In genomic region chr15:82046246-82046891, GRCm38 (mm10) we compare ENCODE assay signal across 9 mouse cellular contexts. TPM values are rescaled to one million over a fixed set of nuclear protein-coding genes. Genes with fewer than 3 reads are reported as not detected.
DNase-seq lines count a peak whose midpoint lies in the region; ATAC-seq and TF ChIP-seq lines count a peak whose summit lies in the region.
"Had no signal": no experiment of that assay in that cellular context is flagged by ENCODE, and none has a peak within 500 bp of the region (broad histone marks: within the 10 kb centered on the region; RNA-seq: fewer than 3 reads in every experiment).

No protein-coding gene starts in this region.

- ATAC-seq in lung, embryonic 14.5 days (ENCODE audit: insufficient read depth) = peak; percentile 26; the same call in 1 of the 2 replicates
- no peak for ATAC-seq in embryonic facial prominence, embryonic 15.5 days (ENCODE audit: insufficient number of reproducible peaks, low FRiP score, low TSS enrichment, low read depth)

- H3K27me3 ChIP-seq in lung, embryonic 14.5 days (ENCODE audit: insufficient read depth, low read length) = no peaks in the 10 kb centered on the region
- no peaks in the 10 kb centered on the region for H3K27me3 ChIP-seq in embryonic facial prominence, embryonic 15.5 days
- H3K27me3 ChIP-seq in kidney, adult 2 months (replicated peaks; ENCODE audit: control insufficient read depth, insufficient read depth, low read length) = no peaks in the 10 kb centered on the region

- peak overlapping the region; percentile 98 for H3K9ac ChIP-seq in lung, embryonic 14.5 days
- peak overlapping the region; percentile 99 for H3K9ac ChIP-seq in embryonic facial prominence, embryonic 15.5 days

- peaks cover 20% of the 10 kb centered on the region for H3K36me3 ChIP-seq in lung, embryonic 14.5 days (ENCODE audit: insufficient read depth)
- peaks cover 19% of the 10 kb centered on the region for H3K36me3 ChIP-seq in embryonic facial prominence, embryonic 15.5 days
- peaks cover 2% of the 10 kb centered on the region for H3K36me3 ChIP-seq in kidney, adult 2 months (ENCODE audit: control insufficient read depth, insufficient read depth, low read length)
- H3K36me3 ChIP-seq in macrophage (ENCODE audit: inconsistent target) = peaks cover 4% of the 10 kb centered on the region; the same call in 1 of the 2 replicates

- peak overlapping the region; percentile 84 for H3K4me2 ChIP-seq in lung, embryonic 14.5 days
- H3K4me2 ChIP-seq in embryonic facial prominence, embryonic 15.5 days (replicated peaks) = peak overlapping the region; percentile 83

- H3K79me2 ChIP-seq in macrophage (ENCODE audit: inconsistent target) = peaks cover 49% of the 10 kb centered on the region

- H3K4me1 ChIP-seq in lung, embryonic 14.5 days (ENCODE audit: insufficient read depth) = no peaks in the 10 kb centered on the region
- peaks cover 21% of the 10 kb centered on the region for H3K4me1 ChIP-seq in embryonic facial prominence, embryonic 15.5 days
- H3K4me1 ChIP-seq in kidney, adult 2 months (ENCODE audit: control insufficient read depth, insufficient read depth, low read length) = peaks cover 3% of the 10 kb centered on the region; the same call in 1 of the 2 replicates

- peak overlapping the region; percentile 100 for H3K4me3 ChIP-seq in lung, embryonic 14.5 days (ENCODE audit: low read depth, low read length)
- peak overlapping the region; percentile 100 for H3K4me3 ChIP-seq in embryonic facial prominence, embryonic 15.5 days (replicated peaks)
- peak overlapping the region; percentile 97 for H3K4me3 ChIP-seq in kidney, adult 2 months (ENCODE audit: insufficient read depth, low read depth, low read length)
- peak overlapping the region; percentile 93 for H3K4me3 ChIP-seq in macrophage (ENCODE audit: inconsistent target)

- peak overlapping the region; percentile 94; the same call in 1 of the 2 replicates for H3K27ac ChIP-seq in lung, embryonic 14.5 days (ENCODE audit: low read depth)
- H3K27ac ChIP-seq in embryonic facial prominence, embryonic 15.5 days (replicated peaks) = peak overlapping the region; percentile 91
- no peak overlapping the region for H3K27ac ChIP-seq in kidney, adult 2 months (ENCODE audit: insufficient read depth, low read depth, low read length)
- H3K27ac ChIP-seq in macrophage = peak overlapping the region; percentile 33; the same call in 1 of the 2 replicates

- 1% methylated on average over 26 of the region's 26 CpGs for WGBS in lung, embryonic 14.5 days
- WGBS in embryonic facial prominence, embryonic 15.5 days = 3% methylated on average over 26 of the region's 26 CpGs
- WGBS in kidney, adult 2 months = under 1% methylated on average over 26 of the region's 26 CpGs
- 1% methylated on average over 26 of the region's 26 CpGs for WGBS in macrophage (ENCODE audit: missing documents)

- no peak for TF ChIP-seq CTCF in lung, embryonic 14.5 days (IDR thresholded peaks at IDR 0.05; ENCODE audit: low read depth)
- TF ChIP-seq CTCF in kidney, adult 2 months (conservative IDR thresholded peaks at IDR 0.05; ENCODE audit: insufficient read depth, insufficient read length, low read depth, low read length) = no peak

- peak; percentile 22 for DNase-seq in lung, embryonic 14.5 days
- DNase-seq in lung, adult 18-20 months = no peak
- DNase-seq in R1 (ENCODE audit: low read depth, low spot score) = peak; percentile 44
- peak; percentile 20 for DNase-seq in kidney, adult 2 months
- no peak for DNase-seq in urinary bladder, adult 18-20 months (ENCODE audit: low spot score in 2 of 2)
- no peak for DNase-seq in thymus, adult 18-20 months

- H3K9me3 ChIP-seq in lung, embryonic 14.5 days (ENCODE audit: low read depth, low read length) = no peaks in the 10 kb centered on the region
- H3K9me3 ChIP-seq in embryonic facial prominence, embryonic 15.5 days (replicated peaks) = no peaks in the 10 kb centered on the region

- no peak for TF ChIP-seq POLR2A in kidney, adult 2 months (IDR thresholded peaks at IDR 0.05; ENCODE audit: low read depth, low read length)

RNA-seq across cellular contexts. Expression of gene Snu13, which starts 1.0 kb away (rescaled TPM):
- polyA plus RNA-seq in lung, embryonic 14.5 days (2014; fragmentation: Nextera tagmentation; extraction: Ambion mirVana) = 334 and 340 TPM in 2 replicates
- polyA plus RNA-seq in embryonic facial prominence, embryonic 15.5 days (2015; fragmentation: Nextera tagmentation; extraction: Ambion mirVana) = 246 and 260 TPM in 2 replicates
- 48.7 and 58.2 TPM in 2 replicates for polyA plus RNA-seq in kidney, adult 2 months (2012; rRNA removed)
- 10 to 100 TPM in 20 of 26 experiments, 1 to 10 TPM in 6; 5.2 to 30.8 (median 15.9) TPM for total RNA-seq in macrophage (2018; cell fraction: chromatin; rRNA removed)
- 10 to 100 TPM; 43.1 to 64.2 (median 54.7) TPM for total RNA-seq in macrophage (2018; cell fraction: cytosol; rRNA removed)
- total RNA-seq in macrophage (2018; cell fraction: nucleus; rRNA removed) = 10 to 100 TPM; 19.0 to 67.9 (median 27.6) TPM
- polyA plus RNA-seq in macrophage (2018) = 42.7 to 102 TPM (median 90.6 TPM) in 3 replicates

RNA-seq across cellular contexts. Expression of gene 4930407I10Rik, which starts 12.6 kb away (rescaled TPM):
- polyA plus RNA-seq in lung, embryonic 14.5 days (2014; fragmentation: Nextera tagmentation; extraction: Ambion mirVana) = not detected in 2 replicates
- polyA plus RNA-seq in embryonic facial prominence, embryonic 15.5 days (2015; fragmentation: Nextera tagmentation; extraction: Ambion mirVana) = not detected in 2 replicates
- 0.01 and 0.02 TPM in 2 replicates for polyA plus RNA-seq in kidney, adult 2 months (2012; rRNA removed)
- total RNA-seq in macrophage (2018; cell fraction: chromatin; rRNA removed) = not detected
- not detected for total RNA-seq in macrophage (2018; cell fraction: cytosol; rRNA removed)
- total RNA-seq in macrophage (2018; cell fraction: nucleus; rRNA removed) = not detected
- polyA plus RNA-seq in macrophage (2018) = not detected in 3 replicates
- total RNA-seq: hematopoietic stem cell, adult 5-6 weeks had no signal

RNA-seq across cellular contexts. Expression of gene Desi1, which starts 12.7 kb away (rescaled TPM):
- 23.0 and 26.8 TPM in 2 replicates for polyA plus RNA-seq in lung, embryonic 14.5 days (2014; fragmentation: Nextera tagmentation; extraction: Ambion mirVana)
- 29.3 and 29.8 TPM in 2 replicates for polyA plus RNA-seq in embryonic facial prominence, embryonic 15.5 days (2015; fragmentation: Nextera tagmentation; extraction: Ambion mirVana)
- 29.0 and 29.8 TPM in 2 replicates for polyA plus RNA-seq in kidney, adult 2 months (2012; rRNA removed)
- 1 to 10 TPM in 24 of 26 experiments, under 1 TPM in 2; 0.75 to 9.7 (median 4.3) TPM for total RNA-seq in macrophage (2018; cell fraction: chromatin; rRNA removed)
- total RNA-seq in macrophage (2018; cell fraction: cytosol; rRNA removed) = 10 to 100 TPM; 15.0 to 22.1 (median 17.8) TPM
- total RNA-seq in macrophage (2018; cell fraction: nucleus; rRNA removed) = 10 to 100 TPM in 7 of 26 experiments, 1 to 10 TPM in 19; 3.8 to 16.2 (median 6.8) TPM
- polyA plus RNA-seq in macrophage (2018) = 15.4 to 32.2 TPM (median 24.8 TPM) in 3 replicates

RNA-seq across cellular contexts. Expression of gene Mei1, which starts 23.4 kb away (rescaled TPM):
- polyA plus RNA-seq in lung, embryonic 14.5 days (2014; fragmentation: Nextera tagmentation; extraction: Ambion mirVana) = not detected in 2 replicates
- 0.04 and 0.11 TPM in 2 replicates for polyA plus RNA-seq in embryonic facial prominence, embryonic 15.5 days (2015; fragmentation: Nextera tagmentation; extraction: Ambion mirVana)
- polyA plus RNA-seq in kidney, adult 2 months (2012; rRNA removed) = not detected in 2 replicates
- total RNA-seq in macrophage (2018; cell fraction: chromatin; rRNA removed) = not detected
- not detected for total RNA-seq in macrophage (2018; cell fraction: cytosol; rRNA removed)
- total RNA-seq in macrophage (2018; cell fraction: nucleus; rRNA removed) = not detected
- polyA plus RNA-seq in macrophage (2018) = not detected in 3 replicates
- total RNA-seq: hematopoietic stem cell, adult 5-6 weeks had no signal

RNA-seq across cellular contexts. Expression of gene Xrcc6, which starts 58.7 kb away (rescaled TPM):
- polyA plus RNA-seq in lung, embryonic 14.5 days (2014; fragmentation: Nextera tagmentation; extraction: Ambion mirVana) = 92.5 and 93.1 TPM in 2 replicates
- polyA plus RNA-seq in embryonic facial prominence, embryonic 15.5 days (2015; fragmentation: Nextera tagmentation; extraction: Ambion mirVana) = 75.5 and 82.1 TPM in 2 replicates
- polyA plus RNA-seq in kidney, adult 2 months (2012; rRNA removed) = 15.6 and 22.1 TPM in 2 replicates
- 10 to 100 TPM in 12 of 26 experiments, 1 to 10 TPM in 14; 1.0 to 32.7 (median 8.5) TPM for total RNA-seq in macrophage (2018; cell fraction: chromatin; rRNA removed)
- 10 to 100 TPM in 10 of 26 experiments, 1 to 10 TPM in 16; 7.0 to 13.8 (median 9.6) TPM for total RNA-seq in macrophage (2018; cell fraction: cytosol; rRNA removed)
- total RNA-seq in macrophage (2018; cell fraction: nucleus; rRNA removed) = 10 to 100 TPM in 9 of 26 experiments, 1 to 10 TPM in 17; 2.2 to 30.8 (median 7.9) TPM
- 8.4 to 21.0 TPM (median 15.0 TPM) in 3 replicates for polyA plus RNA-seq in macrophage (2018)

Comparison
In these comparisons a context has a peak if more than half of its experiments do, and no peak if none do; other contexts are left out.
1. DNase-seq: peak in lung, embryonic 14.5 days (single experiment), R1 (single experiment) and kidney, adult 2 months (single experiment); none in lung, adult 18-20 months (0 of 2), urinary bladder, adult 18-20 months (0 of 2) and thymus, adult 18-20 months (0 of 2).
2. Peak in every context shown above with its lines, with median percentiles within 50 percentile points of each other: H3K4me3 ChIP-seq.